Mouse (Mus musculus): ENCODE data around the gene Slc9a2. TPM values are rescaled to one million over a fixed set of nuclear protein-coding genes. Genes with fewer than 3 reads are reported as not detected.

Slc9a2 gene
- polyA plus RNA-seq (2012; rRNA removed): 4.9 and 6.2 TPM in 2 replicates

DNA sequence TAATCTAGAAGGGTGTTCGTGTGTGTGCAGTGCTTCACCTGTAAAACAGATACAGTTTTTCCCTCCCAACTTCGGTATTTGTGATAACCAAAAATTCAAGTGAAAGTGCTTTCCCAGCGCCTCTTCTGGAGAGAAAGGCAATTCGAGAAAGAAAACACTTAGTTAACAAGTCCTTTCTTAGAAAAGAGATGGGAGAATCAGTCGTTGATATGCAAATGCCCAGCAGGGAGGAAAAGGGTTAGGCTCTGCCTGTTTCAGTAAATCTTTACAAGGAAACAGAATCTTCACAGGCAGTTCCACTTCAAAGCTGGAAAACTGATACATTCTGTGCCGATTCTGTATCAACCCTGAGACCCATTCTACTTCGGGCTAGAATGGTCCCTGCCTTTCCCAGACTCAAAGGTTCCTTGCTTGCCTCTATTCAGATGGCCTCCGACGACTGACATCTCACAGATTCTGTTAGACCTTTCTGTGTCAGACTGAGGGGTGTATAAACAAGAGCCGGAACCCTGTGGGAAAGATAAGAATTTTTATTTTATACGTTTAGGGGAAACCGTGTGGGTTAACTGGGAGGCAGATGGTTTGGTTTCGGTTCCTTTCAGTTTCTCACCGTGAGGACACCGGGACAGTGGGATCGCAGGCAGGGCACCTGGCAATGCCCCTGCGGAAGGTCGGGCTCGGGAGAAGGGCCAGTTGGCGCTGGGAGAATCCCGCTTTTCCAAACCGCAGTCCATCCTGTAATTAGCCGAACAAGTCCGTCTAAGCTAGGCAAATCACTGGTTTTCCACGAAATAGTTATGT, at the start of gene Slc9a2:
Gene Slc9a2 (plus strand): TSS at position 508 of the 801 bp plus-strand sequence.
- H3K27me3 ChIP-seq (ENCODE audit: control insufficient read depth, insufficient read depth, low read length): no peaks in the 10 kb centered on the region
- H3K4me1 ChIP-seq (ENCODE audit: control insufficient read depth, insufficient read depth, low read length): peaks cover 3% of the 10 kb centered on the region
- H3K36me3 ChIP-seq (ENCODE audit: control insufficient read depth, insufficient read depth, low read length): no peaks in the 10 kb centered on the region
- H3K27ac ChIP-seq (ENCODE audit: control insufficient read depth, insufficient read depth, low read depth, low read length): peak within 1 kb of the TSS; percentile 65
- H3K4me3 ChIP-seq (ENCODE audit: control insufficient read depth, low read depth, low read length): peak within 1 kb of the TSS; percentile 65
- TF ChIP-seq POLR2A (IDR thresholded peaks at IDR 0.05; ENCODE audit: control insufficient read depth, low read depth, low read length) (no peak), CTCF (IDR thresholded peaks at IDR 0.05; ENCODE audit: control insufficient read depth, insufficient read depth, insufficient replicate concordance, low read depth, low read length) (no peak)

- H3K4me3 ChIP-seq (ENCODE audit: control insufficient read depth, low read depth, low read length): no peak overlapping the region
- H3K27ac ChIP-seq (ENCODE audit: control insufficient read depth, insufficient read depth, low read depth, low read length): no peak overlapping the region
- H3K27me3 ChIP-seq (ENCODE audit: control insufficient read depth, insufficient read depth, low read length): no peaks in the 10 kb centered on the region
- H3K4me1 ChIP-seq (ENCODE audit: control insufficient read depth, insufficient read depth, low read length): no peaks in the 10 kb centered on the region
- H3K36me3 ChIP-seq (ENCODE audit: control insufficient read depth, insufficient read depth, low read length): no peaks in the 10 kb centered on the region
- TF ChIP-seq POLR2A (IDR thresholded peaks at IDR 0.05; ENCODE audit: control insufficient read depth, low read depth, low read length) (no peak), CTCF (IDR thresholded peaks at IDR 0.05; ENCODE audit: control insufficient read depth, insufficient read depth, insufficient replicate concordance, low read depth, low read length) (no peak)
Observed at GRCm38 (mm10) chr1:40632407-40633062, 47.8 kb upstream of the Slc9a2 start.

- Histone ChIP-seq H3K36me3 (ENCODE audit: control insufficient read depth, insufficient read depth, low read length) (no peaks in the 10 kb centered on the region), H3K4me3 (ENCODE audit: control insufficient read depth, low read depth, low read length) (no peak overlapping the region), H3K27me3 (ENCODE audit: control insufficient read depth, insufficient read depth, low read length) (no peaks in the 10 kb centered on the region), H3K4me1 (ENCODE audit: control insufficient read depth, insufficient read depth, low read length) (no peaks in the 10 kb centered on the region), H3K27ac (ENCODE audit: control insufficient read depth, insufficient read depth, low read depth, low read length) (no peak overlapping the region)
- no peak for TF ChIP-seq CTCF (IDR thresholded peaks at IDR 0.05; ENCODE audit: control insufficient read depth, insufficient read depth, insufficient replicate concordance, low read depth, low read length)
- TF ChIP-seq POLR2A (IDR thresholded peaks at IDR 0.05; ENCODE audit: control insufficient read depth, low read depth, low read length): no peak
Observed at GRCm38 (mm10) chr1:40634608-40635007, 45.8 kb upstream of the Slc9a2 start.

- no peak overlapping the region for H3K4me3 ChIP-seq (ENCODE audit: control insufficient read depth, low read depth, low read length)
- H3K27ac ChIP-seq (ENCODE audit: control insufficient read depth, insufficient read depth, low read depth, low read length): no peak overlapping the region
- no peaks in the 10 kb centered on the region for H3K4me1 ChIP-seq (ENCODE audit: control insufficient read depth, insufficient read depth, low read length)
- H3K36me3 ChIP-seq (ENCODE audit: control insufficient read depth, insufficient read depth, low read length): no peaks in the 10 kb centered on the region
- H3K27me3 ChIP-seq (ENCODE audit: control insufficient read depth, insufficient read depth, low read length): no peaks in the 10 kb centered on the region
- TF ChIP-seq CTCF (IDR thresholded peaks at IDR 0.05; ENCODE audit: control insufficient read depth, insufficient read depth, insufficient replicate concordance, low read depth, low read length) (no peak), POLR2A (IDR thresholded peaks at IDR 0.05; ENCODE audit: control insufficient read depth, low read depth, low read length) (no peak)
Observed at GRCm38 (mm10) chr1:40648234-40648633, 32.1 kb upstream of the Slc9a2 start.

DNA sequence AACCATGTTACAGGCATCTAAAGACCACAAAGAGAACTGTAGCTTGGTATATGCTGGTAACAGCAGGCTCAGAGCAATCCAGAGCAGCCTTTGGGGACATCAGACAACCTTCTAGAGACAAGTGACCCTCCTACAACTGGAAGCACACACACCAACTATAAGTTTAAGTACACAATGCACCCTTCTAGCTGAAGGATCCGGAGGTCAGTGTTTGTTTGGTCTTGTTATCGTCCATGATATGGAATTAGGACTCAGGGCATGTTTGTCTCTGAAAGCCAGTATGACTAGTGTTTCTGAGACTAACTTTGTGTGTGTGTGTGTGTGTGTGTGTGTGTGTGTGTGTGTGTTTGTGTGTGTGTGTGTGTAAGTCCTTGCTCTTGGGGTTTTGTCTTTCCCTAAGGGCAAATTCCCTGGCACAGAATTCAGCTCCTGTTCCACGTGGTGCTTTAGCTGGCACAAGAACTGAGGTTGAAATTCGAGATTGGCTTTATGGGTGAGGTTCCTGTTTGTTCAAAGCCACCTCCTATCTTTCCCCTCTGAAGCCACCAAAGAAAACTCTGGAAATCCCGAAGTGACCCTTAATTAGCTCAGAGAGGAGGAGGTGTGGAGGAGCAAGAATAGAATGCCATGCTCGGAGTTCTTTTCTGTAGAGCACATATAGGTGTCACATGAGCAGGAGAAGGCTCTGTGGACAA, 29.4 kb upstream of the Slc9a2 start:
- no peaks in the 10 kb centered on the region for H3K4me1 ChIP-seq (ENCODE audit: control insufficient read depth, insufficient read depth, low read length)
- TF ChIP-seq CTCF (IDR thresholded peaks at IDR 0.05; ENCODE audit: control insufficient read depth, insufficient read depth, insufficient replicate concordance, low read depth, low read length) (no peak), POLR2A (IDR thresholded peaks at IDR 0.05; ENCODE audit: control insufficient read depth, low read depth, low read length) (no peak)
- H3K36me3 ChIP-seq (ENCODE audit: control insufficient read depth, insufficient read depth, low read length): no peaks in the 10 kb centered on the region
- H3K27ac ChIP-seq (ENCODE audit: control insufficient read depth, insufficient read depth, low read depth, low read length): no peak overlapping the region
- H3K27me3 ChIP-seq (ENCODE audit: control insufficient read depth, insufficient read depth, low read length): no peaks in the 10 kb centered on the region
- no peak overlapping the region for H3K4me3 ChIP-seq (ENCODE audit: control insufficient read depth, low read depth, low read length)

GRCm38 (mm10) chr1:40657035-40657434, 23.3 kb upstream of the Slc9a2 start:
- TF ChIP-seq CTCF (IDR thresholded peaks at IDR 0.05; ENCODE audit: control insufficient read depth, insufficient read depth, insufficient replicate concordance, low read depth, low read length) (no peak), POLR2A (IDR thresholded peaks at IDR 0.05; ENCODE audit: control insufficient read depth, low read depth, low read length) (no peak)
- Histone ChIP-seq H3K4me1 (ENCODE audit: control insufficient read depth, insufficient read depth, low read length) (no peaks in the 10 kb centered on the region), H3K27me3 (ENCODE audit: control insufficient read depth, insufficient read depth, low read length) (no peaks in the 10 kb centered on the region), H3K27ac (ENCODE audit: control insufficient read depth, insufficient read depth, low read depth, low read length) (no peak overlapping the region), H3K4me3 (ENCODE audit: control insufficient read depth, low read depth, low read length) (no peak overlapping the region), H3K36me3 (ENCODE audit: control insufficient read depth, insufficient read depth, low read length) (no peaks in the 10 kb centered on the region)

DNA sequence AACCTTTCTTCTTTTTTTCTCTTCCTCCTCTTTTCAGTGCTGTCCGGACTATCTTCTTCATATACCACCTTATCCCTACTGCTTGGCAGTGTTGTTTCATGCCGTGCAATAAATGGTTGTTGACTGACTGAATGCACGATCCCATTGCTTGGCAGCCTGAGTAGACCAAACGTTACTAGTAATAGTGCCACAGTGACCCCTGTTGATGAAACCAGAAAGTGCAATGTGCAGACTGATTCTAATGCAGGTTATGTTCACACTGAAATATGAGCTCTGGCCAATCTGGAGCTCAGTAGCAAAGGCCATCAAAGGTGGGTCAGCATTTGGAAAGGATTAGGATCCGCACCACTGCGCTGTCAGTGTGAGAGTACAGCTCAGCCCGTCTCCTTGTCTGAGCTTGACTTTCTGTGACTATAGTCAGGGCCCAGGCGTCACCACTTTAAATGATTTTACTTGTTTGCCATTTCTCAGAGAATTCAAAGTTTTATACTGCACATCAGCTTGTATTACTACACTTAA, 22.3 kb upstream of the Slc9a2 start:
- no peak overlapping the region for H3K4me3 ChIP-seq (ENCODE audit: control insufficient read depth, low read depth, low read length)
- 0 out of 2 replicates have a peak, but pooled peaks have one; percentile 14 for TF ChIP-seq CTCF (IDR thresholded peaks at IDR 0.05; ENCODE audit: control insufficient read depth, insufficient read depth, insufficient replicate concordance, low read depth, low read length)
- TF ChIP-seq POLR2A (IDR thresholded peaks at IDR 0.05; ENCODE audit: control insufficient read depth, low read depth, low read length): no peak
- no peaks in the 10 kb centered on the region for H3K36me3 ChIP-seq (ENCODE audit: control insufficient read depth, insufficient read depth, low read length)

More for the DNA sequence above, 22.3 kb upstream of the Slc9a2 start:
- Histone ChIP-seq H3K27me3 (ENCODE audit: control insufficient read depth, insufficient read depth, low read length) (no peaks in the 10 kb centered on the region), H3K4me1 (ENCODE audit: control insufficient read depth, insufficient read depth, low read length) (no peaks in the 10 kb centered on the region), H3K27ac (ENCODE audit: control insufficient read depth, insufficient read depth, low read depth, low read length) (no peak overlapping the region)

All from testis, adult 2 months (tissue).